Mouse (Mus musculus): ENCODE measurements around the gene Elmod3.

- TF ChIP-seq POLR2A (IDR thresholded peaks at IDR 0.05; ENCODE audit: low read depth, low read length) (no peak), CTCF (IDR thresholded peaks at IDR 0.05; ENCODE audit: borderline replicate concordance, insufficient read depth, low read length) (no peak)
Measured at GRCm38 (mm10) chr6:72519892-72520663, 78.1 kb downstream of the Elmod3 start.
